Mouse (Mus musculus): ENCODE results near the gene Atg2b. TPM values are rescaled to one million over a fixed set of nuclear protein-coding genes. Genes with fewer than 3 reads are reported as not detected.

Gene Atg2b
- total RNA-seq (2017) = 32.5 and 36.0 TPM in 2 replicates

GRCm38 (mm10) chr12:105685001-105685691 is at the start of gene Atg2b:
TSS of gene Atg2b (minus strand) at chr12:105685211.
- ATAC-seq (ENCODE audit: extremely low read depth, insufficient number of reproducible peaks, low FRiP score, poor library complexity, severe bottlenecking) = peak; percentile 92

GRCm38 (mm10) chr12:105733370-105734159 is 48.6 kb upstream of the Atg2b start:
- no peak for ATAC-seq (ENCODE audit: extremely low read depth, insufficient number of reproducible peaks, low FRiP score, poor library complexity, severe bottlenecking)

- no peak for ATAC-seq (ENCODE audit: extremely low read depth, insufficient number of reproducible peaks, low FRiP score, poor library complexity, severe bottlenecking)
These were observed 45.9 kb upstream of the Atg2b start for GRCm38 (mm10) chr12:105730851-105731460.

- ATAC-seq (ENCODE audit: extremely low read depth, insufficient number of reproducible peaks, low FRiP score, poor library complexity, severe bottlenecking) = no peak
These were observed 43.0 kb upstream of the Atg2b start for GRCm38 (mm10) chr12:105727964-105728363.

DNA sequence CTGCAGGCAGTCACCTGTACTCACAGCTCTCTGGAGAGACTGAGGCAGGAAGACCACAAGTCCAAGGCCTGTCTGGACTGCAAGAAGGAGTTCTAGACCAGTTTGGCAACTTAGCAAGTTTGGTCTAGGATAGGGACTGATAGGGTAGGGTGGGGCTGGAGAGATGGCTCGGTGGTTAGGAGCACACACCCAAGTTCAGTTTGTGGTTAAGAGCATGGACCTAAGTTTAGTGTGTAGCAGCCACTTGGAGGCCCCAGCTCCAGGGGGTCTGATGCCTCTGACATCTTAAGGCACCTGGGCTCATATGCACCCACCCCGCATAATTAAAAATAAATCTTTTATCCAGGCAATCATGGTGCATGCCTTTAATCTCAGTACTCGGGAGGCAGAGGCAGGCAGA is 42.3 kb upstream of the Atg2b start:
- ATAC-seq (ENCODE audit: extremely low read depth, insufficient number of reproducible peaks, low FRiP score, poor library complexity, severe bottlenecking) = no peak

DNA sequence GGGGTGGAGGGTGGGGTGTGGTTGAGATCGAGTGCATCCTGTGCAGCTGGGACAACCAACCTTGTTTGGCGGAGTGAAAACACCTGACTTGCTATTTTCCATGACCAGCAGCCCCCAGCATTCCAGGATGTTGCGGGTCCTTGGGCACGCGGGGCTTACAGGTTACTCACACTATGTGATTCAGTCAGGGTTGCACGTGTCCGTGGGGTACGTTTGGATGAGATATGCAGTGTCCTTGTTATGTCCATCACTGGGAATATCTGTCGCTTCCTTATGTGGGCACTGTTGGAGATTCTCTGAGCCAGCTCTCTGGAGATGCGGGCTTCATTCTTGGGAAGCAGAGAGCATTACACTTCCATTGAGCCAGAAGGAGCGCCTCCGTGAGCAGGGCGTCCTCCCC is 40.7 kb upstream of the Atg2b start:
- ATAC-seq (ENCODE audit: extremely low read depth, insufficient number of reproducible peaks, low FRiP score, poor library complexity, severe bottlenecking) = no peak

DNA sequence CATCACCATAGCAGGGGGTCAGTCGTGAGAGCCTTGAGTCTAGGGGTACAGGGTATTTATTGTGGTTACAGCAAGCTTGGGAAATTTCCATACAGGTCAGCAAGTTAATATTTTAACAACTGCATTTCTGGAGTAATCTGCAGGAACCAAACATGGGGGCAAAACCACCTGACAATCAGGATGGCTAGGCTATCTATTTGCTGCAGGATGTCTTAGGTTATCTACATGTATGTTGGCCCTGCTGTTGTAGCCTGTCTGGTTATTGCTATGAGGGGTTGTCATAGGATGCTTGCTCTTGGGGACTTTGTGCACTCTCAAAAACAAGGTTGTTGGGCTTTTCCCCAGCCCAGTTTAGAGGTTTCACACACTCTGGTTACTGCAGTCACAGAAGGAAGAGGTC is 39.6 kb upstream of the Atg2b start:
- no peak for ATAC-seq (ENCODE audit: extremely low read depth, insufficient number of reproducible peaks, low FRiP score, poor library complexity, severe bottlenecking)

DNA sequence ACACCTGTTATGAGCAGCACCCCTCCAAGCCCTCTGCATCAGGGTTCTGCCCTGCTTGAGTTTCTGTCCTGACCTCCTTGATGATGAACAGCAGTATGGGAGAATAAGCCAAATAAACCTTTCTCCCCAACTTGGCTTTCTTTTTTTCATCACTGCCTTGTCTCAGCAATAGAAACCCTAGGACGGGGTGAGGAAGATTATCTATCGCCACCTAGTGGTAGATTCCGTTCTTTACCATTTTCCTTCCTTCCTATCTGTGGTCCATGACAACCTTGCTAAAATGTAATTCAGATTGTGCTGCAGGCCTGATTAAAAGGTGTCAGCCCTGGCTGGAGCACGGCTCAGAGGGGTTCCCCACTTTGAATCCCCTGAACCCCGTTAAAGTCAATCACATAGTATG is 37.6 kb upstream of the Atg2b start:
- no peak for ATAC-seq (ENCODE audit: extremely low read depth, insufficient number of reproducible peaks, low FRiP score, poor library complexity, severe bottlenecking)

GRCm38 (mm10) chr12:105721452-105722132 is 36.6 kb upstream of the Atg2b start:
- ATAC-seq (ENCODE audit: extremely low read depth, insufficient number of reproducible peaks, low FRiP score, poor library complexity, severe bottlenecking) = no peak

- no peak for ATAC-seq (ENCODE audit: extremely low read depth, insufficient number of reproducible peaks, low FRiP score, poor library complexity, severe bottlenecking)
These were observed 35.2 kb upstream of the Atg2b start for GRCm38 (mm10) chr12:105720196-105720595.

DNA sequence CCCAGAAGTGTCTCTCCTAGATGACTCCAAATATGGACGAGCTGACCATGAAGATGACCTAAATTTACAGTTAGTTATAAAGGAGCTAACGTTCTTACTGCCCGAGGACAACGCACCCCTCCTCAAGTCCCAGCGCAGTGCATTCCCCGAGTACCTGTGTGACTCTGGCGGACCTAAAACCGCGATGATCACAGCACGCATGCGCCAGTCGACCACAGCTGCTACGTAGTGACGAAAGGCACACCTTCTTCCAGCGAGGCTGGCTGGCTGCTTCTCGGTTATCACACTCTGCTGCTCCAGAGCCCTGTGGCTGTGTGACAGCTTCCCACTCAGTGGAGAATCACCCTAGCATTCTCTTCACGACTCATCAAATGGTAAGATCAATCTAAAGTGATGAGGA is 33.6 kb upstream of the Atg2b start:
- ATAC-seq (ENCODE audit: extremely low read depth, insufficient number of reproducible peaks, low FRiP score, poor library complexity, severe bottlenecking) = no peak

DNA sequence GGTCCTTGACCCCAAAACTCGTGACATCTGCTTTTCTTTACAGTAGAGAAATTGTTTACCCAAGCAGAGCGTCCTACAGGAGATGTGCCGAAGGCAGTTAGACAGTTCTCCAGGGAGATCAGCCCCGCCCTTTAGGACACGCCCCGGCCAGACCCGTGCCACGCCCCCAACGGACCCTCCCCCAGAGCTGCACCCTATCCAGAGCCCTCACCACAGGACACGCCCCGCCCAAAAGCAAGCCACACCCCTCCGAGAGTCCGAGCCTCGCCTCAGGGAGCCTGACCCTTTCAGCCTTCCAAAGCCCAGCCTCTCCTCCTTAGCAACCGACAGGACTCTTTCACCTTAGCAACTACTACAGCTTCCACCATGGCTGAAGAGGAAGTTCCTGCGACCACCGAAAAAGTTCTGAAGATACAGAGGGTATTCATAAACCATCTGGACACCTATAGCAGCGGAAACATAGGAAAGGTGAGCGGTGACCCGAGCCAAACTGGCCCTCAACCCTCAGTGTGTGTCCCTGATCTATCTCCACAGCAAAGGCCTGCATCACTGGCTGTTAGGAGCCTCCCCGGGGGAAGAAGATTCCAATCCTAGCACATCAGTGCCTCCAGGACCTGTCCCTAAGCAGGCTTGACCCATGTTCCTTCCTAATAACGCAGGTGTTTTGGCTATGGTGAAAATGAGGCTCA is 20.9 kb upstream of the Atg2b start, which contains the start of gene Ak7:
TSS of gene Ak7 (plus strand) at position 178 of the 689 bp plus-strand sequence.
- no peak for ATAC-seq (ENCODE audit: extremely low read depth, insufficient number of reproducible peaks, low FRiP score, poor library complexity, severe bottlenecking)

GRCm38 (mm10) chr12:105700433-105700832 is 15.4 kb upstream of the Atg2b start:
- ATAC-seq (ENCODE audit: extremely low read depth, insufficient number of reproducible peaks, low FRiP score, poor library complexity, severe bottlenecking) = no peak

- no peak for ATAC-seq (ENCODE audit: extremely low read depth, insufficient number of reproducible peaks, low FRiP score, poor library complexity, severe bottlenecking)
These were observed 12.2 kb upstream of the Atg2b start for GRCm38 (mm10) chr12:105697104-105697780.

- no peak for ATAC-seq (ENCODE audit: extremely low read depth, insufficient number of reproducible peaks, low FRiP score, poor library complexity, severe bottlenecking)
These were observed 10.8 kb upstream of the Atg2b start for GRCm38 (mm10) chr12:105695848-105696247.

DNA sequence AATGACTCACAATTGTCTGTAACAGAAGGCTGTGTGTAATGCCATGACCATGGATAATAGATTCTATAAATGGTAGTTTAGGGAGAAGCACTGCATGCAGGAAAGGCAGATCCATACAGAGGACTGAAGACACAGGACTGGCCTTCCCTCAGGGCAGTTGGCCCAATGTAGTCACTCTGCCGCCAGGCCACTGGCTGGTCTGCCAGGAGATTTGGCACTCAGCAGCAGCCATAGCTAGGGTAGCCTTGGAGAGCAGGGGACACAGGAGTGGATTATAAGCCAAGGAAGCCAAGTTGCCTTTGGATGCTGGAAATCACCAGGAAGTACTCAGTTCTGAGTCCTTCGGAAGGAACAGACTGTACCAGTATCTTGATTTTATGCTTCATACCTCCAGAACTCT is 9.0 kb upstream of the Atg2b start:
- ATAC-seq (ENCODE audit: extremely low read depth, insufficient number of reproducible peaks, low FRiP score, poor library complexity, severe bottlenecking) = no peak

DNA sequence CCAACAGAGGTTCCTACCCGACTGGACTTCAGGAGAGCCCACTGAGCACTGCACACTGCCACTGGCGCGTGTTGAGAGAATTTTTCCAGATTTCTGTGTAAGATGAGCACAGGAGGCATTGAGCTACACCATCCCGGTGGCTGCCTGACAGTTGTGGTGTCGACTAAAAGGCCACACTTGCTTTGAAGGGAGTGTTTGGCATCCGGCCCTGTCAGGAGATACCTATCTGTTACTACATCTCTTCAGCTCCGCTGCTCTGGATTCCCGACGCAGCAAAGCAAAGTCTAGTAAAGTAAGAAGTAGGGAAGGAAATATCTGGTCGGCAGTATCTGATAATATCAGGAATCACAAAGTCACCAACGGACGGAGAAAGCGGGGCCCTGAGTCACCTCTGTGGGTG is 4.4 kb upstream of the Atg2b start:
- ATAC-seq (ENCODE audit: extremely low read depth, insufficient number of reproducible peaks, low FRiP score, poor library complexity, severe bottlenecking) = no peak

GRCm38 (mm10) chr12:105688546-105688945 is 3.5 kb upstream of the Atg2b start:
- ATAC-seq (ENCODE audit: extremely low read depth, insufficient number of reproducible peaks, low FRiP score, poor library complexity, severe bottlenecking) = no peak
